Mouse (Mus musculus) right cerebral cortex, postnatal 36 days (tissue): Measurements from ENCODE around the gene Cldn5.

Experiments
- DNase-seq, 2 experiments: peaks; one replicate each; pipeline ENCODE4 v3.0.0; 2022; ENCODE audit warnings: low spot score in 2 of 2, mixed read lengths in 1 of 2

Cldn5 gene

GRCm38 (mm10) chr16:18785485-18785884 lies 8.8 kb downstream of the Cldn5 start:
- no peak for DNase-seq

- no peak for DNase-seq
Observed at GRCm38 (mm10) chr16:18786652-18787051, 10.0 kb downstream of the Cldn5 start.

DNA sequence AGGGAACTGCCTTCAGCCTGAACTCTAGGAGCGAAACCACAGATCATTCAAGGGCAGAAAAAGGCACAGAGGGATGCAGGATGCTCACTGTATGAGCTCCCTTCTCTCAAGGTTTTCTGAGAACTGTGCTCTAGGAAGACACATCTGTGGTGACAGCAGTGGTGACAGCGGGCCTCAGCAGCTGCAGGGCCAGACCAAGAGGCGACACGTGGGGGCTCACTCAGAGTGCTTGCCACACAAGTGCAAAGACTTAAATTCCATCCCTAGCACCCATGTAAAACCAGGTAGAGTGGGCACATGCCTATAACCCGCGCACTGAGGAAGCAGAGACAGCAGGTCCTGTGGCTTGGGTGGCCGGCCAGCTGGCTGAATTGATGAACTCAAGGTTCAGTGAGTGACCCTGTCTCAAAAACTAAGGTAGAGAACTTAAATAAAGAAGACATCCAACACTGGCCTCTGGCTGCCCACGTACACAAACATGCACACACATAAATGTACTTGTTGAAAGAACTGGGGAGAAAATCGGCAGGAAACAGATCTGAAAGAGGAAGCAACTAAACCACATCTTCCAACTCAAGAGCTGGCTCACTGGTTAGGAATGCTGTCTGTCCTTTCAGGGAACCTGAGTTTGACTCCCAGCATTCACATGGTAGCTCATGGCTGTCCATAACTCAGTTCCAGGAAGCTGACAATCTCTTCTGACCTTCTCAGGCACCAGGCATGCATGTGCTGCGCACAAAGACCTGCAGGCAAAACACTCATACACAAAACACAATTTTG lies 12.2 kb downstream of the Cldn5 start:
- DNase-seq = no peak

DNA sequence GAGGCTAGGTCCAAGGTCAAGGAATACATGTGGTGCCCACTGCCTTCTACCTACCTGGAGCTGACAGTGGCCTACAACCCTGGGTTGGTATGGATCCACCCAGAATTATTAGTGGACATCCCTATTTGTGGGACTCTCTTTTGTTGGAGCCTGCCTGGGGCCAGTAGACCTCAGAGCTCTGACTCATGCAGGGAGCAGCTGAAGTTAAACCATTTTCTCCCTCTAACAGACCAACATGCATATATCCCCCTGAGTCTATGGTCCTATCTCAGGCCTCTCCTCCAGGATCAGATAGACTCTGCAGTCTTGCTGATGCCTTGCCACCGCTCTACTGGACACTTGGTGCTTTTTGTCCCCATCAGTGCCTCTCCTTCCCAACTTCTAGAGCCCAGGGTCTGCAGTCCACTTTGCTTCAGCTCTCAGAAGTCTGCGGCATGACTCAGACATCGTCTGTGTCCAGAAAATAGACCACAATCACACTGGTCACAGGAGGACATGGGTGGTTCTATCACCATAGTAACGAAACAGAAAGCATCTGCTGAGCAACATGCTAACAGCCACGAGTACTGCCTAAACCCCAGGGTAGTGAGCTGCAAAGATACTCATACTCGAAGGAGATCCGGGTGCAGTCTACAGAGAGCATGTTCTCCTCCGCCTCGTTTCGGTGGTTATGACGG lies 18.7 kb downstream of the Cldn5 start:
- peak; percentile 20 to 29 for DNase-seq

DNA sequence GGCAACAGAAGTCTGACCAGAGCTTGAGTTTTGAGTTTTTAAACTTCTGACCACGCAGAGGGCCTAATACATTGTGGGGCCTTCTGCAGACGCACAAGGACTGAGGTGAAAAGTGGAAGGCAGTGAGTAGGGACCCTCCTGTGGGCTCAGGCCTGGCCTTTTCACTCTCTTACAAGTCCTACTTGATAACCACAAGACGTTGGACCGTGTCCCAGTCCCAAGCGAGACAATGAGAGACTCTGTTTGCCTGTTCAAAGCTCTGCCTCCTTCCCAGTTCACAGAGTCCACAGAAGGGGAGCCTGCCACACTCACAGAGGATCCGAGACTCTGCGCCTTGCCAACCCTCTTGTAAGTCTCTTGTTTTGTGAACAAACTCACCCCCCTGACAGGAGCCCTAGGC lies 20.0 kb downstream of the Cldn5 start:
- no peak for DNase-seq

DNA sequence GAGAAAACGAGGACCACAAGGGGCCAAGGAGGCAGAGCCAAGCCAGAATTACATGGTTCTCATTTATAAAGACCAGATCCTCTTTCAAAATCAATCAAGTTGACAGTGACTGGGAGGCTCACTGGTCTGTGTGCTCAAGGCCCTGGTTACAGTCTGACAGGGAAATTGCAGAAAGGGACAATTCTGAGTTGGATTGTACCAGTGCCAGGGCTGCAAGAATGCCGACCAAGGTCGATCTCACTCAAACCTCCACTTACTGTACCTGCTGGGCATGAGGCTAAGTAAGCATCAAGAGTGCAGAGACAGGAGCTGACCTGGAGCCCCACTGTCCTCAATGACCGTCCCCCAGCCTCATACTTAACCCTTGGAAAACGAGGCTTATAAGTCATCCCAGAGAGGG lies 21.5 kb downstream of the Cldn5 start:
- no peak for DNase-seq

DNA sequence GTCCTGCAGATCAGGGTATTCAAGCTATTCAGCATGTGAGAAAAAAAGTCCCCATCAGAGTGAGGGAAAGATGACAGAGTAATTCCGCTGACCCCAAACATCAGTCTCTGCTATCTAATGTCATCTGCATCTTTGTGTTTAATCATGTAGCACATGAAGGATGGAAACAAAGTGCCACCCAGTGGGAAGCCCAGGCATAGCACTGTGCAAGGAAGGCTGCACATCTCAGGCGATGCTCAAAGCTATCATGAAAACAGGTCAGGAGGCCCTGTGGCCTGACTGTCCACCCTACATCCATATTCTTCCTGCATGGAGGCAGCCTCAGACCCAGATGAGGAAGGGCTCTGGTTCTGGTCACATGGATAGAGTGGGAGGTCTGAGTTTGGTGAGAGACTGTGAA lies 22.2 kb downstream of the Cldn5 start:
- DNase-seq = peak; percentile 44 to 64

DNA sequence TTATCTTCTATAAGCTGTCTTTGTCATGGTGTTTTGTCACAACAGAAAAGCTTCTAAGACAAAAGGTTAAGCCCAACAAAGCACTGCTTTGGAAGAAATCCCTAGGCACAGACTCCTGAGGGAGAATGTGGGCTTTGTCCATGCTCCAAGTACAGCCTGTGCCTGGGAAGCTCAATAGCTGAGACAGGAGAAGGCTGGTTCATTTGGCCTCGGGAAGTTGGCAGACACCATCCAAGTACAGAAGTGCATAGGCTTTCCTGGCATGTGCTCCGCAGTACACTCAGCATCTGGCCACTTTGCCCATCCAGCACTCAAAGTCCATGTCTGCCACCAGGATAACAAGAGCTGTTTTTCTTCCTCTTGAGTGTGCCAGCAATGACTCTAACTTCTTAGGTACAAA lies 29.1 kb downstream of the Cldn5 start:
- DNase-seq = no peak

DNA sequence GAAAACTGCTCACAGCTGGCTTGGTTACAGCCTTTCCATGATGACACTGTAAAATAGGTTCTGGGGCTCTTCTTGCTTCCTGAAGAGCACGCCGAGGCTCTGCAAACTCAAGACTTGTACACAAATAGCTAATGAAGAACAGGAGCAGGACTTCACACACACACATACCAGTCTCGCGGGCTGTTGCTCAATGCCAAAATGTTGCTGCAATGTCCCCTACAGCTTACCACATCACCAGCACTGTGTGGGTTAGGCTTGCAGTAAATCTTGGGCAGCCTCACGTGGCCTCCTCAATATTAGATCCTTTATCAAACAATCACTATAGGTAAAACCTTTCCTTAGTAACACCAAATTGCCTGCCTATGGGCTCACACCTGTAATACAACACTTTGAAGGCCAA lies 32.4 kb downstream of the Cldn5 start:
- no peak for DNase-seq

- no peak for DNase-seq
Observed at GRCm38 (mm10) chr16:18811032-18811431, 34.4 kb downstream of the Cldn5 start.

DNA sequence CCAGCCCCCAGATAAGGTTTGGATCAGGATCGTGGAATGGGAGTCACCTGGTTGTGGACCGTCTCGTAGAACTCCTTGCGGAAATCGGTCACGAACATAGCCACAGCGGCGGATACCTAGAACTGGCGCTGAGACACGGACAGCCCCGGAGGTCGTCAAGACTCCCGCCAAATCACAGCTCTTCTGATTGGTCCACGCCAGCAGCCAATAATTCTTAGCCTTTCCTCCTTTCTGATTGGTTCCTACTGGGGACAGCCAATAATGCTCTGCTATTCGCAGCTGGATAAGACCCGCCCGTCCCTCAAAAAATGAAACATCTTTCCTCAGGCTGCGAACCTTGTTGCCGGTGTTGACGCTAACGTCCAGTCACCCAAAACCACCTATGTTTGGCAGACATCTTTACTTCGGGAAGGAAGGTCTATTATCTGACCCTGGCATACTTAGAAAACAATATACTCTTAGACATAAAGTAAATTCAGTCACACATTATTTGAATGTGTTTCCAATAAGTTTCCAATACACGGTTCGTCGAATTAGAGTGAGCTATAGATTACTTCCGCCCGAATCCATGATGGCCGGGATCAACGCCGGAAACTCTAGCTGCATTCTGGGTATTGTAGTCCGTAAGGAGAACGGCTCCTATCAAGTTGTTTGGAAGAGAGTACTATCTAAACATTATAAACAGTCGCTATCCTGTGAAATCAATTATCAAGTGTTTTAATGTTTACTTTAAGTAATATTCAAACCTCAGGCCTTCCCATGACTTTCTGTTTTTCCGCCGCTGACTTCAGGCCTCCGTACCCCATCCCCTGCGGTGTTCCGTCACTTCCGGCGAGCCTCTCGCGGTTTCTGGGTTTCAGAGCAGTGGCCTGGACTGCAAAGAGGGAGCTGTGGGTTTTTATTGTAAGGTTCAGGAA lies 35.1 kb downstream of the Cldn5 start, which contains the start of the genes Ufd1 and Cdc45:
Gene Ufd1, plus strand, starts transcription at position 312 of the 917 bp plus-strand sequence.
Gene Cdc45, minus strand, starts transcription at position 520 of the 917 bp plus-strand sequence.
- peak; percentile 80 to 91 for DNase-seq

GRCm38 (mm10) chr16:18812385-18812910 lies 35.8 kb downstream of the Cldn5 start:
- no peak for DNase-seq

DNA sequence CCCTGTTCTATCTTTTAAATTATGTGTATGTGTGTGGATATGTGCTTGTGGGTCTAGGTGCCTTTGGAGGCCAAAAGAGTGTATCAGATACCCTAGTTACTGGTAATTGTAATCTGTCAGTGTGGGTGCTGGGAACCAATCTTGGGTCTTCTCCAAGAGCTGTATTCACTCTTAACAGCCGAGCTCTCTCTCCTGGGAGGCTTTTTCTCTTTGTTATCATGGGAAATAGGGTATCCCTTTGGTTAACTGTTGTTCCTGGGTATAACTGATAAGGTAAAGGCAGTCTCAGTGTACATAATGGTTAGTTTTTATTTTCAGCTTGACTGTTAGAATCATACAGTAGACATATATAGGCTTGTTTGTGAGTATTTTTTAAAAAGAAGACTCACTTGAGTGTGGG lies 45.7 kb downstream of the Cldn5 start:
- DNase-seq = no peak

- peak; percentile 15 to 18 for DNase-seq
Observed at GRCm38 (mm10) chr16:18822925-18823324, 46.3 kb downstream of the Cldn5 start.
